Mouse (Mus musculus) lung, postnatal 14 days (tissue): ENCODE data around the gene Dlgap3.

Experiments used
- DNase-seq: peaks from one replicate; pipeline ENCODE4 v3.0.0; 2021

The Dlgap3 gene

DNA sequence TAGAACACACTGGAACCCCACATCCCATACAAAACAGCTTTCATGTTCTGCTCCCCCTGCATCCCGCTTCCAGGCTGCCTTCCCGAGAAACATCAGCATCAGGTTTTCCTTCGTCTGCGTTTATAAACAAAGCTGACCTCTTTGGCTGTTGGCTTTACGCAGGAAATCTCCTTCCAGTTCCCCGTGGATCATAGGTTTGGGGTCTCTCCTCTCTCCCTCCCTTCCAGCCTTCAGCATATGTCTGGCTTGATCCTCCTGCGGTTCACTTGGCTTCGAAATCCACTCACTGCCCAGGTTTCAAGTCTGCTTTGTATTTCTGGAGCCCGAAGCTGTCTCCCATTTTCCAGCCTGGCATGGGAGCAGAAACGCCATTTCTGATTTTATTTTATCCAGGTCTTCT is 54.3 kb downstream of the Dlgap3 start:
- DNase-seq = no peak

DNA sequence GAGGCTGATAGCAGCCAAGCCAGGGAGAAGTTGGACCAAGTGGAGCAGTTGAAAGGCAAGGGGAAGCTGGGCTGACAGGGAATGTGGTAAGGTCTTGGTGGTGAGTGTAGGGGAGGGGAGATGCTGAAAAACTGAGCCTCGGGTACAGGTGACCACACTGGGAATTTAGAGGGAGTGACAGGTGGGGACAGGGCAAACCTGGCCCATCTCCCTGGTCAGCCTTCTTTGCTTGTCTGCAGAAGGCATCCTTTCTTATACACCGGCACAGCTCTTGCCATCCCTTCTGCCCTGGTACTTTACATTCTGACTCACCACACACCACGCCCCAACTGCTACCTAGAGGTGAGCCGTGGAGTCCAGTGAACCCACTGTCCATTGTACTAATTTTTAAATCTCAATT is 54.8 kb downstream of the Dlgap3 start:
- no peak for DNase-seq

DNA sequence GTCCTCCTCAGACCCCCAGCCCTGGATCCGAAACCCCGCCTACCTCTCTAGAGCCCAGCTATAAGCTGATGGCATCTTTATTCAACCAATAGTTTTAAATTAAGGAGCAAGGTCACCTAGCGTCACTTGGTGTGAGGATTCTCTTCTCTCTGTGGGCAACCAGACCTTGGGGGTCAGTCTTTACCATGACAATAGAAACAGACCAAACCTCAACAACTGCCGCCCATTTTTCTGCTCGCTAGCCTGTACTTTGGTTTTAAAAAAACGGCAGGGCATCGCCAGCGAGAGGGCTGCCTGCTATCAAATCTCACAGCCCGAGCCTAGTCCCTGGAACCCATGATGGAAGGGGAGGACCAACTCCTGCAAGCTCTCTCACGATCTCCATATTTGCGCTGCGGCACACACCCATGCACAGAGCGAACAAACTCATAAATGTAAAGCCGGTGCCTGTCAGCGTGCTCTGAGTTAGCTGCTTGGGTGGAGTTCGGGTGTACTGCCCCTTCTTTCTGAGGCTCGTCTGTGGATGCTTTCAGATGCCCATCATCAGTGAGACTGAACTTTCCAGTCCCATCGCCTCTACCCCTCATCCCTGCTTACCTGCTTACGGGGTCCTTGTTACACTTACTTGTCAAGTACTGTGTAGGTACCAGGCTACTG is 55.6 kb downstream of the Dlgap3 start:
- DNase-seq = no peak

DNA sequence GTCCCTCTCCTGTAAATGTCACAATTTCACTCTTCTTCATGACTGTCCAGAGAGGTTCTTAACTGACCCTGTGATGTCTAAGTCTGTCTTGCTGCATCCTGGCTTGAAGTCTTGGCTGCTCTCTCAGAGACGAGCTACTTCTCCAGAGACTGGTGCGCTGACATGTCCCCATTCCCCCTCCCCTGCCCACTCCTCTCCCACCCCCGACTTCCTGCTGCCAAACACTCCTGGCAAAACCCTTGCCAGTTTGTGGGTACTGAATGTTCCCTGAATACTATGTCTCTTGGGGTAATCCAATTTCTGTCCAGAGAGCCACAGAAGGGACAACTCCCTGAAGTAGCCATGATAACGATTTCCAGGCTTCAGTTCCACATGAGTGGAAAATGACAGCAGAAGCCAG is 57.1 kb downstream of the Dlgap3 start:
- DNase-seq = no peak

DNA sequence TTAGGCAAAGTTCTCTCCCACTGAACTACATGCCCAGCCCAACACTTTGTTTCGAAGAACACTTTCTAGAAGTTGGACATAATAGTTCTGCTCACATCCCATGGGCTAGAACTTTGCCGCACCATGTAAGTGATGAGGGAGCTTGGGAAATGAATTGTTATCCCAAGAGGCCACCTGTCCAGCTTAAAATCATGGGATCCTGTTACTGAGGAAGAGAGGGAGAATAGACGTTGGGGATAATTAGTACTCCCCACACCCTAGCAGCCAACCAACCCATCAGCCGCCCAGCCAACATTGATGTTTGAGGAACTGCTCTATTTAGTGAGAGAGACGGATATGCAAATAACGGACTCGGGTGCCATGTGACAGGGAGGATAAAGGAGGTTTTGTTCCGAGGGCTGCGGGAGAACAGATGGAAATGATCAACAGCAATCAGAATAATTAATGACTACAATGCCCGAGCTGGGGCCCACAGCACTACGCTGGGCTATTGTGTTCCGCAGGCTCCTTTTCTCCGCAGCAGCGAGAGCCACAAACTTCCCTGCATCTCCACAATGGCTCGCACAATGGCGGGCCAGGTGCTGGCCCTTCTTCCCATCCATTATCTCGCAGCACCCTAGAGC is 58.2 kb downstream of the Dlgap3 start:
- DNase-seq = no peak

DNA sequence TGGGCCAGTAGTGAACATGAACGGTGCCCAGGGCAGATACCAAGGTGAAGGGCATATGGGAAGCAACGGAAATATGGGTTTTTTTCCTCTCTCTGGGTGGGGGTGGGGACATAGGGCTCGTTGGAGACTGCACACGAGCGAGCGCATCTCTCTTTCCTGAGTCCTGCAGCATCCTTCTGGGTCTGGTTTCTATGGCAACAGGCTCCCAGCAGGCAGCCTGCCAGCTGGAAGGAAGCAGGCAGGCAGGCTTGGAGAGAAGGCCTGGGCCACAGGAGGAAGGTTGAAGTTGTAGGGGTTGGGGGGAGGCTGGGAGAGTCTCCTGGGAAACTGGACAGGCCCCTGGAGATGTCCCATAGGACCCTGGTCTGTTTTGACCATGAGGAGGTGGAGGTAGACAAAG is 63.0 kb downstream of the Dlgap3 start:
- no peak for DNase-seq

DNA sequence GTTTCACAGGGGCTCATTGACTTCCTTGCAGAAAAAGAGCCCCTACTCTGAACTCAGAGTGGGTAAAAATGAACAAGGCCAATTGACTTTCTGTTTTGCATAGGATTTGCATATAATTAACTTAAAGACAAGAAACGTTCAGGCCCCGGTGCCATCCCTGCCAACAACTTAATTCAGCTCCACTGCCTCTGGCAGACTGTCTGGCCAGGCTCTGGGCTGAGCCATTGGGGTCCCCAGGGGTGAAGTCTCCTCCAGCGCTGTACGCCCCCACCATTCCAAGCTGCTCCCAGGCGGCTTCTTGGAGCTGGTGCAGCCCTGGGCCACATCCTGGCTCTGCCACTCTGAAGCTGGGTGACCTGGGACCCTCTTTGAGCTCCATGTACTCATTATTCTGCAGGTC is 63.5 kb downstream of the Dlgap3 start:
- no peak for DNase-seq

DNA sequence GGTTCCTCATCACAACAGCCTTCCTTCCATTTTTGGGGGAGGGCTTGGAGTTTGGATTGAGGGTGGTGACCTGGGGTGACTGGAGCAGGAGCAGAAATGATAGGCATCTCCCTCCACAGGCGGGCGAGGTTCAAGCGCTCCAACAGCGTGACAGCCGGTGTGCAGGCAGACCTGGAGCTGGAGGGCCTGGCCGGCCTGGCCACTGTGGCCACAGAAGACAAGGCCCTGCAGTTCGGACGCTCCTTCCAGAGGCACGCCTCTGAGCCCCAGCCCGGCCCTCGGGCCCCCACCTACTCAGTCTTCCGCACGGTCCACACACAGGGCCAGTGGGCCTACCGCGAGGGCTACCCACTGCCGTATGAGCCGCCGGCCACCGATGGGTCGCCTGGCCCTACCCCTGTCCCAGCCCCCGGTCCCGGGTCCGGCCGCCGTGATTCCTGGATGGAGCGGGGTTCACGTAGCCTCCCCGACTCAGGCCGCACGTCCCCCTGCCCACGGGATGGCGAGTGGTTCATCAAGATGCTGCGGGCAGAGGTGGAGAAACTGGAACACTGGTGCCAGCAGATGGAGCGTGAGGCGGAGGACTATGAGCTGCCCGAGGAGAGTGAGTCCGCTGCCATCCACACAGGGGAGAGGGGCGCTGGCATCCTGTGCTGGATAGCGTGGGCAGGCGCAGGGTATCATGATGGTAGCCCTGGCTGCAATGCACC is 64.6 kb downstream of the Dlgap3 start:
- DNase-seq = no peak

DNA sequence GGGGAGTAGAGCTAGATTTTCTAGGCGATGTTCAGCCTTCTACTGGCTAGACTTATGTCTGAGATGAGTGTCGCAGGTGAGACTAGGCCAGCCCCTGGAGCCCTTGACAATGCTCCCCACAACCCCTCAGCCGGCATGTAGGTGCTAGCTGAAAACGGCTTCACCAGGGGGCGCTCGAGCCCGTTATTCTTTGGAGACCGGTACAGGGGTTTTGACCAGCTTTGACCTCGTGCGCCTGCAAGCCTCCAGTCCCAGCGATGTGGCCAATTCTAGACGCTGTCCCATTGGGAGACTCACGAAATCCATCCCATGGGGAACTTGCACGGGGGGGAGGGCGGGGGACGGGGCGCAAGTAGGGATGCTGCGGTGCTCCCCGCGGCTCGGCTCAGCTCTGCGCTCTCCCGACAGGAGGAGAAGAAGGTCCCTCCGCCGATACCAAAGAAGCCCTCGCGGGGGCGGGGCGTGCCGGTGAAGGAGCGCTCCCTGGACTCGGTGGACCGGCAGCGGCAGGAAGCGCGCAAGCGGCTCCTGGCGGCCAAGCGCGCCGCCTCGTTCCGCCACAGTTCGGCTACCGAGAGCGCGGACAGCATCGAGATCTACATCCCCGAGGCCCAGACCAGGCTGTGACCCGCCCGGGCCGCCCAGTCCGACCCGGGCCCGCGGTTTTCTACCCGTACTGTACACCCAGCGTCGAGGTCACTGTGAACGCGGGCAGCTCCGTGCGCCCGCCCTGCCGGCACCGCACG is 66.9 kb downstream of the Dlgap3 start:
- DNase-seq = peak; percentile 95

DNA sequence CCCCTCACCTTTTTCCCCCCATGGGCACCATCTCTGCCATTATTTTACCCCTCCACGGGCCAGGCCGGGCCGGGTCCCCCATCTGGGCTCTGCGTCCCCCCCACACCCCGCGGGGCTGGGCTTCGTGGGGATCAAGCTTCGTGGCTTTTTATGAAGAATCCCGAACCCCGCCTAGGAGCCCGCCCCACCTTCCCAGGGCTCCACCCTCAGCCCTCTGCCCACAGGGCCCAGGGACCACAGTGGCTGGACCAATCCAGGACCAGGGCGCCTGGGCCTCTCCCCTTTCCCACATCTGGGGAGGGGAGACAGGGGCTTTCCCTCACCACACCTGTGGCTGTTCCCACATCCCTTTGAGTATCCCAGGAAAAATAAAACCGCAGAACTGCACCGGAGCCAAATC is 67.6 kb downstream of the Dlgap3 start:
- no peak for DNase-seq

DNA sequence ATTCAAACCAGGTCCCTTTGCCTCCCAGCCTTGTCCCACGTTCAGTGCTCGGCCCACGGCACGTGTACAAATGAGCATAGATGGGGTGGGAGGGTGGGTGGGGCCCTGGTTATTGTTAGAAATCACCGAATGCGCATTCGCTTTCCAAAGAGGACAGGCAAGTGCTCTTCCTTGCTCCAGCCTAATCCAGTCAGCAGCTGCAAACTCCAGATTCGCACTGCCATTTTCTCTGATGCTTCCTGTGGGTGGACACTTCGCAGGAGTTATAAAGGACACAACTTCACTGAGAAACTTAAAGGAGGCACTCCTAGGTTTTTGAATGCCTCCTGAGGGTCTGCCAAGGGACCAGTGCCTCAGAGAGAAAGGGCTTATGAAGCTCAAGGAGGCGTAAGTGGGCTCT is 68.3 kb downstream of the Dlgap3 start:
- no peak for DNase-seq

DNA sequence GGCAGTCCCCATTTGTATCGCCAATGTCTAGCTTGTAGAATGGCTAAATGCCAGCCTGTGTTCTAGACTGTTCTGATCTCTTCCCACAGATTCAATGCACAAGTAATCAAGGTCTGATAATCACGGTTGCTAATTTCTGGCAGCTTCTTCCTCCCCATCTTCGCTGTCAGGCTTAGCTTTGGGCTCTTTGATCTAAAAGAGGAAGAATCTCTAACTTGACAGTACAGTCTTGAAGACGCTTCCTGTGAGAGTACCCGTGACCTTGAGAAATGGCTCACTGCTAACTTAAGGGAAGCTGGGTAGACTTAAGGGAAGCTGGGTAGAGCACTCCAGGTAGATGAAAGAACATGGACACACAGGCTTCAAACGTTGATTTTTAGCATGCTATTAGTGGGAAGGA is 73.7 kb downstream of the Dlgap3 start:
- no peak for DNase-seq

DNA sequence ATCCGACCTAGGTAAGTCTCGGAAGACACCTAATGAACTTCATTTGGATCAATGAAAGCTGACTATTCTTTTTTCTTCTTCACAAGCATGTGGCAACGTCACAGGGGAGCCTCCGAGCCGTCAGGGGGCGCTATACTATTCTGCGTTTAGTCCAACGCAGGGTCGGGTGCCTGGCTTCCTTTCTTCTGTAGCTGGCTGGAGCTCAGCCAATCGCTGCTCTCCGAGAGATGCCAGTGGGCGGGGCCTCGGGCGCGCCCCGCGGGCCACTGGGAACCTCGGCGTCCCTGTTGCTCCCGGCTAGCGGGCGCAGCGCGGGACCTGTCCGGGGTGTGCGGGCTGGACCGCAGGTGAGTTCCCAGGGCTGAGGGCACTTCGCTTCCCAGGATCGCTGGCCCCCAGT is 74.5 kb downstream of the Dlgap3 start, which contains the start of gene Smim12:
Smim12 (plus strand) TSS at position 233 of the 400 bp plus-strand sequence.
- peak; percentile 100 for DNase-seq

DNA sequence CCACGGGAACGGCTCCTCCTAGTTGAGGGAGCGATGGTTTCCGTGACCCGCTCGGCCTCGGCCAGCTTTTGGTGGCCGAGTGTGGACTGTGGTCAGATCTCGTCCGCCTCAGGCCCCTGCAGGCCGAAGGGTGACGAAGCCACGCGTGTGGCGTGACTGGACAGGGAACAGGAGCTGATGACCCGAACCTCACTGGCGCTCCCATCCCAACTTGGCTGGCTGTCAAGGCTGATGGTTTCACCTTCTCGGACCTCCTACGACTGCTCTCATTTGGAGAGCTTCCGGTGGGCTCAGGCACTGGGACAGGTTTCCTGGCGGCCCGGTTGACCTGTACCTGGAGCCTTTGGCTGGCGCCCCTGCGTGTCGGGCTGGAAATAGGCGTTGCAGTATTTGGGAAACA is 74.9 kb downstream of the Dlgap3 start:
- DNase-seq = no peak

DNA sequence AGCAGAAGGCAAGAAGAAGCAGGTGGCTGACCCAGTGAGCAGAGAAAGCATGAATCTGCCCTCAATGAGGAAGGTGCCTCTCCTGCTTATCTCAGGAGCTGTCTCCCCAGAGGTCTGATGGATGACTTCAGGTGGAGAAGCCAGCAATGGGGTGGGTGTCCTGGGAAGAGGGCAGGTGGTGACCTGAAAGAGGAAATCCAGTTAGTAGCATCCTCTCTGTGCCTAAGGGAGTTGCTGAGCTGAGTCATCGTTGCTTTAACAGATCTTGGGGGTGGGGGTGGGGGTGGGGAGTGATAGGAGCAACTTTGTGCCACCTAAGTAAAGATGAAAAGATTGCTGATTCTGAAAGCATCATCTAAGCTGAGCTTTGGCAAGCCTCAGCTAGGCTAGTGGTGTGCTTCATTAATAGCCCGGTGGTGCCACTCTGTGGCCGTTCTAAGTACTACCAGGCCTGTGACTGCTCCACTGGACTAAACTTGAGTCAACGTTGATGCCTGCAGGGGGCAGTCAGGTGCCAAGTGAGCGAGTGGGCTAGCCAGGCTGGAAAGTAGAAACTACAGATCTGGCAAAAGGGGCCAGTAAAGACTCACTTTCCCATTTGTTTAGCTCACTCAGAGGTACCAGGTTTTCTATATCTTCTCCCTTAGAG is 80.8 kb downstream of the Dlgap3 start:
- DNase-seq = peak; percentile 98

DNA sequence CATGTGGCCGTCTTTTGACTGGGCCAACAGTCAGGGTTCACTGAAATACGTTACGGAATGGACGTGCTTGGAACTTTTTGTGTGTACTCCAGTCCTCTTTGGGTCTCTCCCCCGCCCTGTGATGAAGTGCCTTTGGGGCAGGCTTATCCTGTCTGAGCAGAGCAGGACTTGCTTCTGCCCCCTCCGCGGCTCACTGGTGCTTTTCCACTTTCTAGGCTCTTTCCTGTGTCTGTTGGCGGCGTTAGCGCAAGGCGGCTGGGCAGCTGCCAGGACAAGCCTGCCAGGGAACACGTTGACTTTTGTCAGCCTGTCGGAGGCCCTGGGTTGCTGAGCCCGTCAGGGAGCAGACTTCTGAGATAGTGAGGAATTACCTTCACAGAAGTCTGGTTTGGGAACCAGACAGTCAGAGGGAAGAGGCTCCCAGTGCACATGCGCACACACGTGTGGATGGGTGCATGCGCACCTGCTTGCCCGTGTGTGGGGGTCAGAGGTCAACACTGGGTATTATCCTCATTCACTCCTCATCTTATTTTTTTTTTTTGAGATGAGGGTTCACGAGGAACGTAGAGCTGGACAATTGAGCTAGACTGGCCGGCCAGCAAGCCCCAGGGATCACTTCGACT is 83.1 kb downstream of the Dlgap3 start:
- peak; percentile 83 for DNase-seq

DNA sequence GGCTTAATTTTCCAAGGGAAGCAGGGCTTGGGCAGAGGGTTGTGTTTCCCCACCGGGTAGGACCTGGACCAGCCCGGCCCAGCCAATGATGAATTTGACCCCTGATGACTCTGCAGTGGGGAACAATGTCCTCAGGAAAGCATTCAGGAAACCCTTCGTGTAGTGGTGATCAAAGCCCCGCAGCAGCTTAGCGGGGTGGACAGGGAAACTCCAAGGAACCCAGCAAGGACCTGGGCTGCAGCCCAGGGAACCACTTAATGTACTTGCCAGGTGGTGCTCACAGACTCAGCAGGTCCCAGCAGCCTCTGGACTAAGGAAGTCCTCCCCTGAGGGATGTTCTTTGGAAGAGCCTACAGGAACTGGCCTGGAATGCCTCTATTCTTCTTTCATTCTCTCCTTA is 87.7 kb downstream of the Dlgap3 start:
- no peak for DNase-seq

DNA sequence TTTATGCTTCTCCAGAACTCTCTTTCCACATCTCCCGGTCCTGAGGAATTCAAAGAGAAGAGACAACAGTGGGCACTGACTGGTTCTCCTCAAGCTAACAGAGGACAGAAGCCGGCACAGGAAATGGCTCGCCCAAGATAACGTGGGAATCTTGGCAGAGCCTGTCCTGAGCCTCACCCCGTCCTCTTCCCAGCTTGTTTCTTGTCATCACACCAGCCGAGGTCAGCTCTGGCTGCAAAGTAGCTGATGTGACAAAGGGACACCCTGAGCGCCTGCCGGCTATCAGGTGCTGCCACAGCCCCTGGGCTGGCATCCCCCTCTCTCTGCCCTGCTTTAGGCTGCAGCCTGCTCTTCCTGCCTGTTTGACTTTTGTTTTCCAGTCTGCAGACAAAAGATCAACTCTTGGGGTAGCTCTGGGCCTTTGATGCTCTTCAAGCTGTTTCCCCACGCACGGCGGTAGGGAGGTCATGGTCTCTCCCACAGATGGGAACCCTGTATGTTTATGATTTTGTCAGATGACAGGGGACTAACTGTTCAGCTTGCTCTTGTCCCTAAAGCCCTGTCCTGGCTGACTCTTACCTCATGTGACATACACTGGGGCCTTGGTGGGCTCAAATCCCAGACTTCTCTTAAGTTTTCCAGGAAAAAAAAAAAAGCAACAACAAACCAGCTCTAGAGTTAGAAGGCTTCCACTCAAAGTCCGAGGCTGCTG is 89.3 kb downstream of the Dlgap3 start:
- DNase-seq = peak; percentile 70

DNA sequence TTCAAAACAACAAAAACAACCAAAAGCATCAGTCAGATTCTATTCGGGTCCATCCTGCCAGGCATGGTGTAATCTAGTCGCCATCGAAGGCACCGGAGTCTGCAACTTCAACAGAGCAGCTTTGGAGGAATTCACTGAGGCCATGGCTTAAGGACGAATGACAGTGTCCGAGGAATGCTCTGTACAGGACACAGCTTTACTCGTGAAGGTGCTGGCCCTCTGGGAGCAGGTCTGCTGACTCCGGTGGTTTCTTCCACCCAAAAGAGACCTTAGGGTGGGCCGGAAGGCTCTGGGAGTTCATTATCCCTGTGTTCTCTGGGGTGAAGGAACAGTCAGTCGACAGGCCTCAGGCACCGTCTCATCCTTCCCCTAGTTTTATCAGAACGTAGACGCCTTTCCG is 92.6 kb downstream of the Dlgap3 start:
- DNase-seq = no peak

DNA sequence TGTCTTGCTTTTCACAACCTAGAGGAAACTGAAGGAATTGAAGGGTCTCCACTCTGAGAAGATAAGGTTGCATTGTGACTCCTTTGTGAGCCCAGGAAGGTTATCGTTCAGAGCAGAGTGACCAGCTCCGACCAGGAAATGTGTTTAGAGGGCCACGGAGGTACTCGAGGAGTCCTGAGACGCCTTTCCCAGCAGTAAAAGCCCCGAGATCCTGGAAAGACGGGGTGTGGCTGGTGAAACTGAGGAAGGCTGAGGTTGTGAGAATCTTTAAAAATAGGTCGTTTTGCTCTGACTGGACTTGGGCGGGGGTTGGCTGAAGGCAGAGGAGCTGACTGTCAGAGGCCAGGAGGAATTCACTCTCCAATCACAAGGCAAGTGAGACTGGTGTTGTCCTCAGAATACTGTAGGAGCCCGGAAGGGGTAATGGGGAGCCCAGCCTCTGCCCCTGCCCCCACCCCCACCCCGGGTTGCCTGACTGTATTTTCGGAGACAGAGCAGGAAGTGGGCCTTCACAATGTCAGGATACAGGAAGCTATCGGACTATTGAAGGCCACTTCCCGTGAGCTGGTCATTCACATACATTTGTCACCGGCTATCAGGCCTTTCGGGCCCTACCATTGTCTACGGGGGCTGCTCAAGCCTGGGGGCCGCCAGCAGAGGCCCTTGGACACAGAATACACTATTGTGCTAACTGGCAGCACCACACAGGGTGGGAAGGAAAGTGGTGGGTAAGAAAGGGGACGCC is 94.6 kb downstream of the Dlgap3 start:
- DNase-seq = peak; percentile 46

DNA sequence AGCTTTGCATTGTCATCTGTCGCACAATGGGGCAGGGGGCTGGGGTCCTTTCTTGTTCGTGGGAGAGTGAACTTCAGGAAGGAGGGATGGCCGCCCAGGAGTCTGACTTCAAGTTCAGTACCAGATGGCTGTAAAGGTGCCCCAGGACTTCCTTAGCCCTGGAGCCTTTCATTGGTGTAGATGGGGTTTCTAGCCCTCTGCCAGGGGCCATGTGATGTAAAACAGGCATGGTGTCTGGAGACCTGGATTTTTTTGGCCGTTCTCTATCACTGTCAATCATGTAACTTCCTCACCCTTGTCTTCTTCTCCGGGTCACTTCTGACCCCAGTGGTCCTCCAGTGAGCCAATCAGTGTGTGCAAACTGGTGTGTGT is 95.2 kb downstream of the Dlgap3 start:
- no peak for DNase-seq
